Mouse (Mus musculus) erythroblast, adult 5-6 weeks (primary cell): ENCODE measurements around the gene Ergic2. TPM values are rescaled to one million over a fixed set of nuclear protein-coding genes. Genes with fewer than 3 reads are reported as not detected.
A peak's percentile ranks its signal among the peaks of the same experiment; 100 is the strongest.
"Not testable (repeated sequence)": the region's sequence is repeated elsewhere in the genome, so short reads cannot be mapped to it uniquely, and the experiment has no call there.

Experiments
- ATAC-seq: replicated peaks from 2 replicates; pipeline ENCODE4 v1.8.0; 2016; ENCODE audit warnings: moderate number of reproducible peaks, mild to moderate bottlenecking, moderate TSS enrichment, inconsistent platforms; ENCODE audit not compliant: poor library complexity, low FRiP score, severe bottlenecking
- total RNA-seq, 2 experiments: library from RNA; stranded (forward) in 1 of 2; stranded (reverse) in 1 of 2; fragments of 150-400 nt in 1 of 2; fragments of 200-764, 138-1000 nt in 1 of 2; gene quantifications; 2 replicates each; pipeline versions ENCODE4 v1.2.3 to v1.2.4; 2015 to 2017; ENCODE audit warnings: low replicate concordance in 2 of 2

Ergic2 gene
- total RNA-seq, 2 experiments from 2014 or later, result 37.9 to 148 TPM

- no peak for ATAC-seq
These were observed 4.6 kb upstream of the Ergic2 start for GRCm38 (mm10) chr6:148216752-148217151.

- no peak for ATAC-seq
These were observed 2.6 kb upstream of the Ergic2 start for GRCm38 (mm10) chr6:148214765-148215164.

- ATAC-seq, result peak; percentile 51
These were observed 740 bp downstream of the Ergic2 start for GRCm38 (mm10) chr6:148211391-148211876.

GRCm38 (mm10) chr6:148207522-148207921 is 4.7 kb downstream of the Ergic2 start:
- no peak for ATAC-seq

DNA sequence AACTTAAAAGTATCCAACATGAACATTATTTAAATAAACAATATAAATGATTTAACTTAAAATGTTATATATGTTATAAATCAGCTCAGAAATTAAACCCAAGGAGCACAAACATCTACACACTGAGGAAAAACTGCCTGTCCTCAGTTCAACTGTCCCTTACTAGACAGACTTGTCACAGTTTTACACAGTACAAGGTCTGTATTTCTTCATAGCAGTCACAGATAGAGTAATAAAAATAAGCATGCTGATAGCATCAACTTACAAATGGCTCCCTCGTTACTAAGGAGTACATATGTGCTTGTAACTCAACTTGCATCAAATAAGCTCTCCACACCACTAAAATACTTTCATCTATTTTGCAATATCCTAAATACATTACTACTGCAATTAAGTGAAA is 7.0 kb downstream of the Ergic2 start:
- ATAC-seq, result no peak

- no peak for ATAC-seq
These were observed 12.4 kb downstream of the Ergic2 start for GRCm38 (mm10) chr6:148199729-148200128.

GRCm38 (mm10) chr6:148199177-148199576 is 13.0 kb downstream of the Ergic2 start:
- ATAC-seq, result no peak

- ATAC-seq, result no peak
These were observed 18.0 kb downstream of the Ergic2 start for GRCm38 (mm10) chr6:148193972-148194701.

DNA sequence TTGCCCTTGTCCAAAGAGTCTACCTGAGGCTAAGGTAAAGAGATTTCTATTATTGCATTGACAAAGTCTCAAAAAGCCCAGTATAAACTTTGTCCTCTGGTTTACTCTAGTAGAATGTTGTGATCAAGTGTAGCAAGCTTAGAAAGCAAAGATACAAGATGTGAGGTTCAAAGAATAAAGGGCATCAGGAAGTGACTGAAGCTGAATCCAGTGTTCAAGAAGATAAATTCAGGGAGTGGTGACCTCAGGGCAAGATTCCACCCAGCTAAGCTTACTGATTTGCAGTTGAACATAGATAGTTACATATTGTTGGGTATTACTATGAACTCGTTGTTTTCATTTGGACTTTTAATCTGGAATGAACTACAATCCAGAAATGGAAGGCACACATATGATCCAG is 26.5 kb downstream of the Ergic2 start:
- no peak for ATAC-seq

DNA sequence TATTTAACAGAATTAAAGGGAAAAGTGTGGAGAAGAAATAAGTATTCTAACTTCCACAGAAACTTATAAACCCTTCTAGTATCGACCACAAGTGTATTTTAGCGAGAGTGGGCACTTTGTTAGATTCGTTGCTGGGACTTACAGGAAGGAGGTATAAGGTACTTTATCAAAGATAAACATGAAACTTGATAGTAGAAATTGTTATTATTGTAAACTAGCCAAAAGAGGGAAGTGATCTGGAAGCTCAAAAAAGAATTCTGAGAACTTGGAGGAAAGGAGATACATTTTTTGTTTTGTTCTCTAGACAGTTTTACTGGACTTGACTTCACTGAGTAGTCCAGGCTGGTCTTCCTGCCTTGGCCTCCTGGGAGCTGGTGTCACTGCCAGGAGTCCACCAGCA is 39.3 kb downstream of the Ergic2 start:
- no peak for ATAC-seq

DNA sequence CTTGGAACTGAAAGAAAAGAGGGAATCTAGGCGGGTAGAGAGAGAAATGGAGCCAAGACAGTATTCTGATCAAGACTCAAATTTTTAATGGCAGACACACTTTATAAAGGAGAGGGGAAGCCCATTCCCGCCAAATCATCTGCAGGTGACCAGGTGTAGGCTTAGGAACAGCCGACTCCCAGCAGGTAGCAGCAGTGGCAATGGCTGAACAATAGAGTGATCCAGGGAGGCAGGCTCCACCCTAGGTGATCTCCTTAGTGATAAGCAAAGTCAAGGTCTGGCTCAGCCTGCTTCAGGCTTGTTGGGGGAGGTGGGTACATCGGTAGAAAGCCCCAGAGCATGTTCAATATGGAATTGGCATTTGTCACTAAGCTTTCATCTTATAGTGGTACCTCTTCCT is 59.9 kb downstream of the Ergic2 start:
- ATAC-seq, result not testable (repeated sequence)

- ATAC-seq, result no peak
These were observed 69.8 kb downstream of the Ergic2 start for GRCm38 (mm10) chr6:148142421-148142820.

DNA sequence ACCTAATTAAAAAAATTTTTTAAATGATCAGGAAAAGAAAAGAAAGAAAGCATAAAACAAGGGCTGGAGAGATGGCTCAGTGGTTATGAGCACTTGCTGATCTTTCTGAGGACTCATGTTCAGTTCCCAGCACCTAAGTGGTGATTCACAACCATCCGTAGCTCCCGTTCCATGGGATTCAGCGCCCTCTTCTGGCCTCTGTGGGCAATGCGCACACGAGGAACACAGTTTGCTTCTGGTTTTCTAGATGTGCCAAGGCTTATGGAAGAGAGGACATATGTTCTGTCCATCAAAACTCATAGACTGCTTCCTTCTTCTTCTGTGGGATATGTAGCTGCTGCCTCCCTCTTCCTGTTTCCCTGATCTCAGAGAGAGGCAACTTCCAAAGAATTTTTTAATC is 70.3 kb downstream of the Ergic2 start:
- no peak for ATAC-seq

- no peak for ATAC-seq
These were observed 72.7 kb downstream of the Ergic2 start for GRCm38 (mm10) chr6:148139288-148139995.

DNA sequence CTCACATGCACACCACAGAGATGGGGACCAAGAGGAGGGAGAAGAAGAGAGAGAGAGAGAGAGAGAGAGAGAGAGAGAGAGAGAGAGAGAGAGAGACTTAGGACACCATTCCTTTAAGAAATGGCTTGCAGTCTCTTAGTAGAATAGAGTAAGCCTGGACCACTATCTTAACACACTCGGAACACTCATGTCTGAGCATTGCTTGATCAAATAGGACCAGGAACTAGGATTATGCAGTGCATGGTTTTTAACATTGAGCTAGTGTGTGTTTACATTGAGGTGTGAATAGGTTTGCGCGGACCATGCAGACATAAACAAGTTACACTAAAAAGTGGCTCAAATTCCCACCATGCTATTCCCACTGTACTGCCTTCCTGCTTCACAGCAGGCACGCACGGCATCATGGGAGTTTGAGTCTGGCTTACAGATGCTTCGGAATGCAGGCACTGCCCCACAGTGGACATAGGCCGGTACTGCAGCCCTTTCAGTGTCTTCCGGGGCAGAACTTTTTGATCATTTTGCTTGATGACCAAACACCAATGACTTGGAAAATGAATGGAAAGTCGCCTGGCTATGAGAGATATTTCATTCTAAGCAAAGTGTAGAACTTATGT is 76.3 kb downstream of the Ergic2 start:
- ATAC-seq, result peak; percentile 90

GRCm38 (mm10) chr6:148133536-148133935 is 78.6 kb downstream of the Ergic2 start:
- ATAC-seq, result no peak

DNA sequence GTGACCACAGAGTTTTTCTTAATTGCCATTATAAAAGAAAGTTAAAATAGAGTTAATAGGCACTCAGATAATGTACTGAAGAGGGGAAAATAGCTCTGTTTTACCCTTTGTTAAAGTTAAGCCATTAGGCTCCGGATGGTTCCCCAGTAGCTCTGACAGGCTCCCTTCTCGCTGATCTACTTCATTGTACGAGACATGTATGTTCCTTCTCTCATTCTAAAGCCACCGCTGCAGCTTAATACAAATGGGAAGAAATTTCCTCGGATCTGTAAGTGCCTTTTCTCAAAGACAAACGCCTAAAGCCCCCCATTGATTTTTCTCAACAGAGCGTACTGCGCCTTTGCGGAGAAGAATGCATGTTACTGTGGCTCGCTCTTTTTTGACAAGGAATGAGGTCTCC is 79.9 kb downstream of the Ergic2 start:
- ATAC-seq, result no peak
